Mouse (Mus musculus): ENCODE data around the gene Acer1. TPM values are rescaled to one million over a fixed set of nuclear protein-coding genes. Genes with fewer than 3 reads are reported as not detected.

Acer1 gene
- total RNA-seq (2015) (not detected in 2 replicates), total RNA-seq (2017) (not detected in 2 replicates)

DNA sequence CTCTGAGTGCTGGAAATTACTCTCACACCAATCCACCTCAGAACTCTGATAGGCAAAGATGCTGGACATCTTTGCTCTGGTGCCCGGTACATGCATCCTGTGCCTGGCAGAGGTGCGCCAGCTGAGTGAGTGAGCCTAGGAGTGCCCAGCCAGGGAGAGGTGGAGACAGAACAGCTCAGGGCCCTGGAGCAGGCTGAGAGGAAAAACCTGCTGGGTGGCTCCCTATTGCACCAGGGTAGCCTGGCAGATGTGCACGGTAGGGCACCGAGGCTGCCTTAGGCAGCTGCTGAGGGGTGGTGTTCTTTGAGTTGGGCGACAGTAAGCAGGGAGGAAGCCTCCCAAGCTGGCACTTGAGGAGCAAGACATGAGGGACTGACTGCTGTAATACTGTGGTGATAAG, at the start of gene Acer1:
Gene Acer1, minus strand, starts transcription at position 114 of the 400 bp plus-strand sequence.
- ATAC-seq (replicated peaks; ENCODE audit: poor library complexity): 0 out of 2 replicates have a peak, but pooled peaks have one; percentile 17

DNA sequence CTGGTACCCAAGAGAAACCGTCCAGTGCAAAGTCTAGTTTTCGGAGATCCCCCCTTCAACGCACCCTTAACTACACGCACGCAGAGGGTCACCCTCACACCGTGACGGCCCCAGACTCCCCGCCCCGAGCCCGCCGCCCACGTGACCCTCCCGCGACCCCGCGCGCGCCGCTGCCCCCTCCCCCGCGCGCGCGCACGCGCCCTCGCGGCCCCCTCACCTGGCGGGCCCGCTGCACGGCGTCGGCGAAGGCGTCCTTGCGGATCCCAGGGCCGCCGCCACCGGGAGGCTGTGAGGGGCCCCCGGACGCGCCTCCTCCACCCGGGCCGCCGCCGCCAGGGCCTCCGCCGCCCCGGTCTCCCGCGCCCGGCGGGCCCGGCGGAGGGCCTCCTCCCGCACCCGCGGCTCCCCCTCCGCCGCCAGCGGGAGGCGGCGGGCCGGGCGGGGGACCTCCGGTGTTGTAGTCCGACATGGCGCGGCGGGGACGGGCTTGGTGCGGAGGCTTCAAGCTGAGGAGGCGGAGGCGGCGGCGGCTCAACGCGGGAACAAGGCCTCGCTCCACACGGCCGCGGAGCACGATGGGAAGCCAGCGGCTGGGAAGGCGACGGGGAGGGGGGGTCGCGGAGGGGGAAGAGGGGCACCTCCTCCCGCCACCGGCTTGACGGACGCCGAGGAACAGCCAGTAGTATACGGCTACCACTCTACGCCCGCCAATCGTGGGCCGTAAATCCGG, 49.2 kb upstream of the Acer1 start, which contains the start of gene Khsrp:
Gene Khsrp, minus strand, starts transcription at position 592 of the 730 bp plus-strand sequence.
- no peak for ATAC-seq (replicated peaks; ENCODE audit: poor library complexity)

DNA sequence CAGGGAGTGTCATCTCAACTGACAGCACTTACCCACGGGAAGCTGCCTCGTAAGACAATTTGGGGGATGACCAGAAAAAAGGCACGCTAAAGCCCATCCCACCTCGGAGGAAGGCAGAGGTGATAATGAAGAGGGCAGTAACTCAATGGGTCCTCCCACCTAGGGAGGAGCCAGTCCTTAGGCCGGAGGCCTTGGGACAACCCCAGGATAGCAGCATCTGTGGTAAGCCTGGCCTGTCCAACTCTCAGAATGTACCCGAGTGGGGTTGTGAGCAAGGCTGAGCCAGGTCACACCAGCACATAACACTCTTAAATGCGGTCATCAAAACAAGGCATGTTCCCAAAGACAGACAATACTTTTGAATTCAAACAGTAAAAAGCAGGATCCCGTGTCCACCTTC, 47.8 kb upstream of the Acer1 start:
- peak; percentile 13 for ATAC-seq (replicated peaks; ENCODE audit: poor library complexity)

DNA sequence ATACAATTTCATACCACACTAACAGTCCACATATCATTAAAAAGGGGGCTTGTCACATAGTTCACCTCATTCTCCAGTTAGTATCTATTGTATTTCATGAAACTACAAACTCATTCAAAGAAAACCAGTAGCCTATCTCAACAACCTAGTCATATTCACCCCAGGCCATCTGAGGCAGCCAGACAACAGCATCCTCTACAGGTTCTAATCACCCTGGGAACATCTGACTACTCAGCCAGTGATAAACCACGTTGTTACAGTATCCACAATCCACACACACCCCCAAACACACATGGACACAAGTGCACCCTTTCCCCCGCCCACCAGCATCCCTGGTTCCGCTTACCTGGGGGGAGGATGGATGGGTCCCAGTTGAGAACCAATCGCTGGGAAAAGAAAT, 45.5 kb upstream of the Acer1 start:
- ATAC-seq (replicated peaks; ENCODE audit: poor library complexity): no peak

DNA sequence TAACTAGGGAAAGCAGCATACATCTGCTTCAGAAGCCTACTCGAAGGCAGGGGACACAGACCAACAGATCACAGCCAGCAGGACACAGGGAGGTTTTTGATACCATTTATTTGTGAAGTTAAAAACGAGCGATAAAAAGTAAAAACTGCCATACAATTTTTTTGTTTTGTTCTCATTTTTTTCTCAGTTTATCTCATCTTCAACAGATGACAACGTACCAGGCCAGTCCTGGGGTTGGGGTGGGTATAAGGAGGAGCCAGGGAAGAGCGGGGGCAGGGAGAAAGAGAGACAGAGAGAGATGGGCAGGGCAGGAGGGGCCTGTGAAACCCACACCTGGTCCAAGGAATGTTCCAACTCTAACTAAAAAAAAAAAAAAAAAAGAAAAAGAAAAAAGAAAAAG, 39.0 kb upstream of the Acer1 start:
- peak; percentile 51 for ATAC-seq (replicated peaks; ENCODE audit: poor library complexity)

DNA sequence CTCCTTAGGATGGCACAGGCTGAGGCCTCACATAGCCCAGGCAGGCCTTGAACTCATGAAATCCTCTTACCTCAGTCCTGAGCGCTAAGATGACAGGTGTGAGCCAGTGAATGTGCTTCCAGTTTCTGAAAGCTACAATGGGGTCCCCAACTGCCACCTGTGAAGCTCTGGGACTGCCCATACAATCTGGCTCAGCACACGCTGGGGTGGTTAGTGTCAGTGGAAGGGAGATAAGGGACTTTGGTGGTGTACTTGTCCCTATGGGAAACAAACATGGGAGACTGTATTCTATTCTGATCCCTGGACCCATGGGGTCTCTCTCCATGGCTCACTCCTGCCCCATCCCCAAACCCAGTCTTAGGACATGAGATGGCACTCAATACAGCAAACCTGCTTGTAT, 37.8 kb upstream of the Acer1 start:
- peak; percentile 75 for ATAC-seq (replicated peaks; ENCODE audit: poor library complexity)

DNA sequence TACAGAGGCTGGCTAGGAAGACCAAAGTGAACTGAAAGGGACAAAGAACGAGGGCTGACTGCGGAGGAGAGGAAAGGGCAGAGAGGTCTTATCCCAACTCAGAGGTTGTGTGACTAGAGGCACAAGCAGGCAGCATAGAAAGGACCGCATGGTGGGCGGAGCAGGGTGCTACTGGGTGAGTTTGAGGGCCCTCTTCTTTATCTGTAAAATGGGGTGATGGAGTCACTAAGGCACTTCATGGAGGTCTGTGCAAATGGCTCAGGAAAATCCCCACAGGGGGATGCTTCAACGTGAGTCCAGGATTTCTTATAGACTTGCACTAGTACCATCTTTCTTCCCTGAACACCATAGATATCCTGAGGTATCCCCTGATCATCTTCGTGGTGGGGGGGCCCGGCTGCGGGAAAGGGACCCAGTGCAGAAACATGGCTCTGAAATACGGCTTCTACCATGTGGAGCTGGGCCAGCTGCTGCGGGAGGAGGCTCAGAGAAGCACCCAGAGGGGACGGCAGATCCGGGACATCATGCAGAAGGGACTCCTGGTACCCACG, 30.4 kb upstream of the Acer1 start:
- no peak for ATAC-seq (replicated peaks; ENCODE audit: poor library complexity)

DNA sequence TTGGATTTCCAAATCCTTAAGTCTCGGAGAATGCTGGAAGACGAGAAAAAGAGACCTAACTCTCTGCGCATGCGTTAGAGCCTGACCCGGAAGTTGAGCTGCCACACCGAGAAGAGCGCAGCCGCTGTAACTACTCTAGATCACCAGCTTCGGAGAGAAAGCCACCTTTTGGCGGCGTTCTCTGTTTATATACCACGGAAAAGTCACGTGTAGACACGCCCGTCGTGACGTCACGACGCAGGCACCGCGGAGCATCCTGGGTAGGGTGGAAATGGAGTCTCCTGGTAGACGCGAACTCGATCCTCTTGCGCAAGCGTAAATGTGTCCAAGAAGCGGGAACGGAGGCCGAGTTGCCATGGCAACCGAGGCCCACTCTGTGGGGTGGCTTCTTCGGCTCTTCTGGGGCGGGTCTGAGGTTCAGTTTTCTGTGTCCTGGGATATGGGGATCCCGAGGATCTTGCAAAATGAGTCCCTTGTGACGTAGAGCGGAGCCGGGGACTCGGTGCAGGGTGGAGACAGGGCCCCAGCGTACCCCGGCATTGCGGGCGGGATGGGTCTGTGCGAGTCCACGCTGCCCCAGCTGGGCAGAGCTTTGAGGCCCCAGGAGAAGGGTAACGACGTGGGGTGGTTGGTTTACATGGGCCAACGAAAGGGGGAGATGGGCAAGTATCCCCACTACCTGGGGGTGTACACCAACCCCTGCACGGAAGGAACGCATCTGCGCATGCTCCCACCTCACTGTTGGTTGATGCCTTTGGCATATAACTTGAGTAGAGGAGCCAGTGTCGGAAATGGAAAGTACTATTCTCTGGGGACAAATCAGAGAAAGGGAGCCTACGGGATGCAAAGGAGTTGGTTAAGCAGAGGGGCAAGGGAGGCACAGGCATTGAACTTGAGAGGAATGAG, 29.6 kb upstream of the Acer1 start, which contains the start of the genes Gtf2f1 and Gm17949:
Gene Gtf2f1, minus strand, starts transcription at position 53 of the 906 bp plus-strand sequence.
Gene Gm17949, plus strand, starts transcription at position 234 of the 906 bp plus-strand sequence.
- ATAC-seq (replicated peaks; ENCODE audit: poor library complexity): peak; percentile 81

DNA sequence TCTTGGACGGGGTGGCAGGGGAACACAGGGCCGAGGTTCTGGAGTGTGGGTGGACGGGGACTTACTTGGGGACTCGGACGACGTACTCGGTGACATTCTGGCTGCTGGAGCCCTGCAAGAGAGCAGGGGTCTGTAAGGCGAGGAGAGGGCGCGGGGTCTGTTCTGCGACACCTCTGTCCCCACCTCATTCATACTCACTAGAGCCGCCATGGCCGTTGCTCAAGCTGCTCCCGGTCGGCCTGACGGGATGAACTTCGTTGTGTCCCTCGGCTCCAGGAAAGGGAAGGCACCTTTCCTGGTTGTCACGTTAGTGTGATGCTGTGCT, 28.9 kb upstream of the Acer1 start:
- ATAC-seq (replicated peaks; ENCODE audit: poor library complexity): peak; percentile 40

DNA sequence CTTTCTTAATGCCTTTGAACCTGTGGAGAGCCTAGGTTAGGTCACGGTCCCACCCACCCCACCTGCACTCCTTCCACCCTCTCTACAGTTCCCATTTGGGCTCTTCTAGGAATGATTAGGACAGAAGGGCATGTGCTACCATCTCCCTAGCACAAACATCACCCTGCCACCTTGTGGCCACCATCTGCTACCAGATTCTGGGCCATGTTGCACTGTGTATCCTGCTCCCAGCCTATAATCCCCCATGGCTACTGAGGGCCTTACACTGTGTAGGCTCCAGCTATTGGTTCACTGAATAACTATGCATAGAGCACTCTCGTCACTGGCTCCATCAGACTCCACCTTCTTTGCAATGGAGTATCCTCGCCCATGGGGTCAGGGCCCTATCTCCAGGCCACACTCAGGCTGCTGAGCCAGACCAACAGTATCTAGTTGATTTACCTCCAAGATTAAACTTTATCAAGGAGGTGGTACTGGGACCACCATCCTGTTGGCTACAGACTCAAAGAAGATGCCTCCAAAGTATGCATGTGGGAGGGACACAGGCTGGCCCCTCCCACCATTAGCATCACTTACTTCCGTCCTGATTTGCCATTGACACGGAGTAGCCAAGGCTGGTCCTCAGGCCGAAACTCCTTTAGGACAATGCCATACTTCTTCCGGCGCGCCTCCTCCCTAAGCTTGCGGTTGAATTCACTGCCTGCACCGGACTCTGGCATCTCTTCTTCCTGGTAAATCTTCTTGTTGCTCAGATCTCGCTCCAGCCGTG, 25.4 kb upstream of the Acer1 start:
- ATAC-seq (replicated peaks; ENCODE audit: poor library complexity): peak; percentile 12; the same call in 1 of the 2 replicates

DNA sequence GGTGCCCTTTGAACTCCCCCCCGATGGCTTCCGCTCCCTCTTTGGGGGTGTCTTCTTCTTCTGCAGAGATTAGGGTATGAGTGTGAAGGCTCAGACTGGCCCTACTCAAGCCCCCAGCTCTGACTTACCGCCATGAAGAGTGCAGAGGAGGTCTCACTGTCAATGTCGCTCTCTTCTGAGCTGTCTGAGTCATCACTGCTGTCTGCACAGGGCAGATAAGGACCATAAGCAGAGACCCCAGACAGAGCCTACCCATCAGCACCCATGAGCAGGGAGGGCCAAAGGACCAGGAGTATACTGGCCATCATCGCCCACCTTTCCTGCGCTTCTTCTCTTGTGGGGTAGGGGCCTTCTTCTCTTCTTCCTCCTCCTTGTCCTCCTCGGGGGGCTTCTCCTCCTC, 22.1 kb upstream of the Acer1 start:
- peak; percentile 38 for ATAC-seq (replicated peaks; ENCODE audit: poor library complexity)

DNA sequence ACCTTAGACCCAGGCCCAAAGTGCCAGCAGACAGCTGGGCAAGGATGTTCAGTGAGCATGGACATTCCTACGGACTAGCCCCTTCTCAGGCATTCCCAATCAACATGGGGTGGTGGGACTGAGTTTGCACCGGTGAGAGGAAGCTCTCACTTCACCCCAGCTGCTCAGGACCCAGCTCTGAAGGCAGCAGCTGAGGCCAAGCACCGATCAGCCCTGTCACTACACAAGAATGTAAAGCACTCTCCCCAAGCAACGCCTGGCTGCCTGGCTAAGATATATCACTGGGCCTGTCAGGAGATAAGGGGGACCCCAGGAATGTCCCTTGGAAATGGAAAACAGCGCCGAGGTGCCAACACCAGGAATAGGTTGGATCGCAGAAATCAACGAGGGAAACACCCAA, 19.3 kb upstream of the Acer1 start:
- no peak for ATAC-seq (replicated peaks; ENCODE audit: poor library complexity)

GRCm38 (mm10) chr17:56999968-57000609, 18.2 kb upstream of the Acer1 start, which contains the start of gene Pspn:
TSS of gene Pspn (minus strand) at chr17:57000018.
- ATAC-seq (replicated peaks; ENCODE audit: poor library complexity): no peak

DNA sequence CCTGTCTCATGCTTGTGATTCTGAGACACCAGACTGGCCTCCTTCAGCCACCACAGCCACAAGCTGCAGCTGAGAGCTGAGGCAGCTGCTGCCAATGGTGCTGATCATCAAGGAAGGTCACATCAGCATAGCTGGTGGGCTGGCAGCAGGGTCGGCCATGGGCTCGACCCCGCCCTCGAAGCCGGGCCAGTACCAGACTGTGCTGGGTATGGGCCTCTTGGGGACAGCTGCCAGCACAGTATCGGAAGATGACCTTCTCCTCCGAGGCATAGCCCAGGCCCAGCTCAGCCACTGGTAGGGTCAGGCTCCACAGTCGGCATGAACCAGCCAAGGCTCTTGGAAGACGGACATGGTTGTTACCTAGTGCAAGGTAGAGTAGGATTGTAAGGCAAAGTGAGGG, 17.5 kb upstream of the Acer1 start:
- no peak for ATAC-seq (replicated peaks; ENCODE audit: poor library complexity)

DNA sequence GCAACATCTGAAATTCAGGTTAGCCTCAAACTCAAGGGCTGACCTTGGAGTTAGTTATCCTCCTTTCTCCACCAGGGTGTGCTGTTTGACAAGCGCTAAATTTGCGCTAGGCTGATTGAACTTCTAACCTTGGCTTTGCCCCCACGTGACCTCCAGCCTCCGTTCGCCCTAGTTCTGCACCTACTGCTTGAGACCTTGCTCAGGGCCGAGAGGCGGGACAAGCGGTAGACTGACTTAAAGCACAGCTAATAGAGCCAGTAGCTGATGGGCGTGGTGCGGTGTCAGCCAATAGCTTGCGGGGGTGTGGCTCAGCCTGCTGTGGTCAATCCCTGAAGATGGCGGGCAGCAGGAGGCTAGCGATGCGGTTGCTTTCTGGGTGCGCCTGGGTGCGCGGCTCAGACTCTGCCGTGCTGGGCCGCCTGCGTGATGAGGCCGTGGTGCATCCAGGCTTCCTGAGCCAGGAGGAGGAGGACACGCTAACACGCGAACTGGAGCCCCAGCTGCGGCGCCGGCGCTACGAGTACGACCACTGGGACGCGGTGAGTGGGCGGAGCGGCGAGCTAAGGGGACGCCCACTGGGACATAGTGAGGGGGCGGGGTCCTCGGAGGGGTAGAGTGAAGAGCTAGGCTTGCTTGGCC, 15.2 kb upstream of the Acer1 start, which contains the start of gene Alkbh7:
Gene Alkbh7, plus strand, starts transcription at position 311 of the 639 bp plus-strand sequence.
- peak; percentile 95 for ATAC-seq (replicated peaks; ENCODE audit: poor library complexity)

DNA sequence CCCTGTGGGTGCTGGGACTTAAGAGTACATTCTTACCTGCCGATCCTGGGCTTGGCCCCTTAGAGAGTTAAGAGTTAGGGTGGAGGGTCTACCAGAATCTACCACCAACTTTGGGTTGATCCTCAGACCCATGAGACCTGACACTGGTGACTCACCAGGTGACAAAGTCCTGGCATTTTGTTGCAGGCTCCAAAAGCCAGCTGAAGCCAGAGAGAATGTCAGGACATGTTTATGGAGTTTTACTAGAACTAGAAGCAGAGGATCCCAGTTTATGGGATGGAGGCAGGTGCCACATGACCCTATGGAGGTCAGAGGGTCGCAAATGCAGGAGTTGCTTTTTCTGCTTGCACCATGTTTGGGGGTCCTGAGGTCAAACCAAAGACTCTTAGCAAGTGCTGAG, 14.6 kb upstream of the Acer1 start:
- ATAC-seq (replicated peaks; ENCODE audit: poor library complexity): no peak

GRCm38 (mm10) chr17:56995046-56995445, 13.1 kb upstream of the Acer1 start:
- no peak for ATAC-seq (replicated peaks; ENCODE audit: poor library complexity)

GRCm38 (mm10) chr17:56990966-56991365, 9.0 kb upstream of the Acer1 start:
- ATAC-seq (replicated peaks; ENCODE audit: poor library complexity): no peak

GRCm38 (mm10) chr17:56990115-56990746, 8.3 kb upstream of the Acer1 start, which contains the start of gene Clpp:
TSS of gene Clpp (plus strand) at chr17:56990305.
- peak; percentile 92 for ATAC-seq (replicated peaks; ENCODE audit: poor library complexity)

All from megakaryocyte progenitor cell, adult 5-6 weeks (primary cell).